Mouse (Mus musculus) lung, adult 2 months (tissue): Measurements from ENCODE around the gene Sox5.

Experiments
- CTCF ChIP-seq: fragments of 200-500 bp; IDR thresholded peaks from 2 replicates; pipeline ENCODE4 v1.5.1; 2011; ENCODE audit warnings: mild to moderate bottlenecking, low read length, control low read depth; ENCODE audit not compliant: insufficient read depth
- POLR2A ChIP-seq: fragments of 200-500 bp; IDR thresholded peaks from 2 replicates; pipeline ENCODE4 v1.6.1; 2011; ENCODE audit warnings: low read depth, mild to moderate bottlenecking, control low read depth, low read length, borderline replicate concordance; ENCODE audit errors: extremely low read depth

GRCm38 (mm10) chr6:144452200-144452977 lies 329.4 kb downstream of the Sox5 start:
- TF ChIP-seq CTCF: no peak
- TF ChIP-seq POLR2A: no peak
